Mouse (Mus musculus) gastrocnemius, postnatal 14 days (tissue): ENCODE data around the gene Olfr104-ps. TPM values are rescaled to one million over a fixed set of nuclear protein-coding genes. Genes with fewer than 3 reads are reported as not detected.

Experiments used
- DNase-seq: peaks from one replicate; pipeline ENCODE4 v3.0.0; 2021; ENCODE audit warnings: mixed read lengths
- intact Hi-C: fragments of 180-260 bp; cut with DNase I; formaldehyde crosslinking; loops from one replicate; pipeline ENCODE4 v1.15.1; 2025; ENCODE audit warnings: low total_unique reads
- long read RNA-seq, 2 experiments: library from polyadenylated mRNA; stranded (forward); transcript quantifications; one replicate each; pipeline ENCODE4 v2.0.0; 2021
- total RNA-seq, 2 experiments: library from RNA; stranded (reverse); gene quantifications; 2 replicates each; pipeline ENCODE4 v1.2.3; 2021

Gene Olfr104-ps
- not detected for total RNA-seq
- long read RNA-seq, experiment 1, result 0 reads
- long read RNA-seq, experiment 2, result 0 reads

- intact Hi-C loops, result no loop called here
Measured at GRCm38 (mm10) chr17:37359282-37359681, at the start of gene Olfr104-ps. Gene Olfr104-ps, plus strand, starts transcription at chr17:37359582.

DNA sequence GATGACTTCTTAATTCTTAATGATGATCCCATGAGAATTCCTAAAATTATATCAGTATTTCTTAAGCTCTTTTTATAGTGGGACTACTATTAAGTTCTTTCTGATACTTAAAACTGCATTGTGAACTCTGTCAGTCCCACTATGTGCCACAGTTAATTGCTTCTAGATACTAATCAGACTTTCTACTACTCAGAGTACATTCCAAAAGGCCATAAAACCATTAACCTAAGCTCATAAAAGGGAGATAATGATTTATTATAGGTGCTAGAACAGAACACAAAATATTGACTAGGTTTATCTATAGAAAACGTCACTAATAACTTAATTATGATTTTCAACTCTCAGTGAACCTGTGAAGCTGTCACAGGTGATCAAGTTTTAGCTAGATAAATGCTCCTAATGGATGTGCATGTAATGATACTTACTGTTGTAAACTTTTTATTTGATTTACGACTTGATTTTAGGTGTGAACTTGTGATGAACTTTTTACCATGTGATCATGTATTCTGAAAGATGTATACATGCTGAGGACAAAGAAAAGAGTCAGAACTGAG is 49.2 kb upstream of the Olfr104-ps start:
- intact Hi-C loops, result no loop called here
- DNase-seq, result no peak

More at GRCm38 (mm10) chr17:37359282-37359681, at the start of gene Olfr104-ps:
- no peak for DNase-seq

DNA sequence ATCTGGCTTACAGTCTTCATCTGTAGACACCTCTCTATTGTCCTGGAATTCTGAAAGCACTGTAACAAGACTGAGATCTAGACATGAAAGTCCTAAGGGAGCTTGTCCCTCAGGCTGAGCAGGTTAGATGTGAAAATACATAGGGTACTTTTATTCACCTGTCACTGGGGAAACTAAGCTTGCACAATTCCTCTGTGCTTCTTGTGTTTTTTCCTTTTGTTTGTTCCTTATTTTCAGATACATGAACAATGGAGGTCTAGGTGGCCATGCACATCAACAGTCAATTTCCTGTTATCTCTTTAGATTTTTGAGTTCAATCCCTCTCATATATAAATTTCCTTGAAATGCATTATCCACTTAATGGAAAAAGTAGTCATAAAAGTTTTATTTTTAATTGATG is 42.4 kb upstream of the Olfr104-ps start, which contains the start of gene Olfr102:
Gene Olfr102 (minus strand): TSS at position 101 of the 400 bp plus-strand sequence.
- no peak for DNase-seq
- intact Hi-C loops, result no loop called here

GRCm38 (mm10) chr17:37339598-37339997 is 19.8 kb upstream of the Olfr104-ps start, which contains the start of gene Olfr103:
Gene Olfr103, minus strand, starts transcription at chr17:37339698.
- no peak for DNase-seq
- intact Hi-C loops, result no loop called here

GRCm38 (mm10) chr17:37378733-37379132 is 19.4 kb downstream of the Olfr104-ps start, which contains the start of gene Olfr105-ps:
Gene Olfr105-ps, plus strand, starts transcription at chr17:37379033.
- intact Hi-C loops, result no loop called here
- DNase-seq, result no peak

GRCm38 (mm10) chr17:37390093-37390492 is 30.7 kb downstream of the Olfr104-ps start, which contains the start of gene Olfr106-ps:
Gene Olfr106-ps, plus strand, starts transcription at chr17:37390393.
- no peak for DNase-seq
- intact Hi-C loops, result no loop called here

DNA sequence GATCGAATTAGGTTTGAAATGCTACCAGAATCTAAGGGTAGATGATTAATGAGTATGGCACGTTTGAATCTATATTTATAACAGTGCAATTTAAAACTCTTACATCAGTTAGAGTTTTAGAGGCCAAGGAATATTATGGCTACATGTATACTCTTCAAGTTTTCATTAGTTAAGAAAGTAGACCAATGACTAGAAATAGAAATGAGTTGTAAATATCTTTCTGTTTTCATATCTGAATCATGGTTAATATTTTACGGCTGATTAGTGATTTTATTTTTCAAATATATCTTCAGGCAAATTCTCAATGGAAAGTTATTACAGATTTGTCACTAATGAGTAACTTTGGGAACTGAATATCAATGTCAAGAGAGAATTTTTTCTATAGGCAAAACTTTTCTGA is 39.5 kb downstream of the Olfr104-ps start, which contains the start of gene Olfr107:
Gene Olfr107 (plus strand): TSS at position 301 of the 400 bp plus-strand sequence.
- intact Hi-C loops, result no loop called here

GRCm38 (mm10) chr17:37413380-37413779 is 54.0 kb downstream of the Olfr104-ps start:
- no peak for DNase-seq
- intact Hi-C loops, result no loop called here

More for the DNA sequence above, 39.5 kb downstream of the Olfr104-ps start, which contains the start of gene Olfr107:
- DNase-seq, result no peak

Other genes starting within 250 kb of the Olfr104-ps start
- not detected for gene Olfr92, start 239.5 kb upstream of the Olfr104-ps start, total RNA-seq
- not detected for gene Olfr93, start 198.1 kb upstream of the Olfr104-ps start, total RNA-seq
- gene Ubd, start 165.7 kb upstream of the Olfr104-ps start, total RNA-seq, result not detected
- gene Olfr94, start 158.6 kb upstream of the Olfr104-ps start, total RNA-seq, result not detected
- not detected for gene Olfr95, start 146.5 kb upstream of the Olfr104-ps start, total RNA-seq
- not detected for gene Olfr96, start 139.4 kb upstream of the Olfr104-ps start, total RNA-seq
- not detected for gene Olfr97, start 122.3 kb upstream of the Olfr104-ps start, total RNA-seq
- gene Olfr98, start 95.8 kb upstream of the Olfr104-ps start, total RNA-seq, result not detected
- gene H2-M3, start 89.4 kb upstream of the Olfr104-ps start, total RNA-seq, result 1 to 10 TPM; 1.3 to 1.6 TPM
- not detected for gene Olfr99, start 76.1 kb upstream of the Olfr104-ps start, total RNA-seq
- gene Olfr101, start 55.3 kb upstream of the Olfr104-ps start, total RNA-seq, result not detected
- not detected for gene Olfr102, start 42.5 kb upstream of the Olfr104-ps start, total RNA-seq
- gene Olfr103, start 19.9 kb upstream of the Olfr104-ps start, total RNA-seq, result not detected
- gene Olfr105-ps, start 19.5 kb downstream of the Olfr104-ps start, total RNA-seq, result not detected
- not detected for gene Olfr106-ps, start 30.8 kb downstream of the Olfr104-ps start, total RNA-seq
- not detected for gene Olfr107, start 39.6 kb downstream of the Olfr104-ps start, total RNA-seq
- gene Olfr108, start 85.9 kb downstream of the Olfr104-ps start, total RNA-seq, result not detected
- not detected for gene Olfr109, start 99.3 kb downstream of the Olfr104-ps start, total RNA-seq
- not detected for gene H2-M2, start 124.0 kb downstream of the Olfr104-ps start, total RNA-seq
- gene Olfr110, start 132.9 kb downstream of the Olfr104-ps start, total RNA-seq, result not detected
- gene Olfr111, start 148.4 kb downstream of the Olfr104-ps start, total RNA-seq, result not detected
- not detected for gene Olfr112, start 209.9 kb downstream of the Olfr104-ps start, total RNA-seq
- not detected for gene Olfr113, start 218.1 kb downstream of the Olfr104-ps start, total RNA-seq
- not detected for gene Olfr114, start 233.2 kb downstream of the Olfr104-ps start, total RNA-seq